Mouse (Mus musculus) intestine, embryonic 16.5 days (tissue): ENCODE results near the gene Rhob. TPM values are rescaled to one million over a fixed set of nuclear protein-coding genes. Genes with fewer than 3 reads are reported as not detected.

Experiments
- ATAC-seq: fragments of 200-750 bp; cut with Nextera tagmentation; 2 replicates; pipeline ENCODE4 v1.8.0; 2017; ENCODE audit warnings: moderate TSS enrichment, moderate library complexity
- H3K27ac ChIP-seq: fragments of 300-500 bp; sonication (generic); 2 replicates; pipeline ENCODE4 v1.5.1; 2014; ENCODE audit warnings: mild to moderate bottlenecking, low read length
- H3K27me3 ChIP-seq: fragments of 300-500 bp; sonication (generic); replicated peaks from 2 replicates; pipeline ENCODE4 v1.6.1; 2014; ENCODE audit warnings: low read length, control low read depth, mixed read lengths; ENCODE audit not compliant: control insufficient read depth, insufficient read depth
- H3K36me3 ChIP-seq: fragments of 300-500 bp; sonication (generic); 2 replicates; pipeline ENCODE4 v1.6.1; 2014; ENCODE audit warnings: low read length, control low read depth; ENCODE audit not compliant: control insufficient read depth, insufficient read depth
- H3K4me1 ChIP-seq: fragments of 300-500 bp; sonication (generic); 2 replicates; pipeline ENCODE4 v1.6.1; 2014; ENCODE audit warnings: low read length, control low read depth, mixed read lengths; ENCODE audit not compliant: control insufficient read depth, insufficient read depth
- H3K4me2 ChIP-seq: fragments of 300-500 bp; sonication (generic); 2 replicates; pipeline ENCODE4 v1.6.1; 2014; ENCODE audit warnings: low read depth, low read length, control low read depth
- H3K4me3 ChIP-seq: fragments of 300-500 bp; sonication (generic); 2 replicates; pipeline ENCODE4 v1.5.1; 2014; ENCODE audit warnings: mild to moderate bottlenecking, low read length
- H3K9ac ChIP-seq: fragments of 300-500 bp; sonication (generic); 2 replicates; pipeline ENCODE4 v1.6.1; 2014; ENCODE audit warnings: low read depth, low read length
- H3K9me3 ChIP-seq: fragments of 300-500 bp; sonication (generic); 2 replicates; pipeline ENCODE4 v1.6.1; 2016; ENCODE audit warnings: low read length, control low read depth; ENCODE audit not compliant: control insufficient read depth
- WGBS: fragments of 180-500 bp; shearing (Covaris S2); extraction: QIAGEN DNeasy Blood & Tissue Kit; methylation state at CpG from one replicate; pipeline ENCODE4 v1.1.7; 2014; 5-methylcytosine and 5-hydroxymethylcytosine counted together
- polyA plus RNA-seq: library from polyadenylated mRNA; unstranded; fragments of >200 nt; fragmentation: Nextera tagmentation; extraction: Ambion mirVana; gene quantifications from 2 replicates; pipeline ENCODE4 v1.2.1, GENCODE M21; 2015

Gene Rhob
- polyA plus RNA-seq, 1 experiment from 2014 or later = 24.1 TPM

GRCm38 (mm10) chr12:8455046-8455445, 44.8 kb downstream of the Rhob start:
- Histone ChIP-seq H3K36me3 (no peaks in the 10 kb centered on the region), H3K9ac (no peak overlapping the region), H3K27ac (no peak overlapping the region), H3K4me2 (no peak overlapping the region), H3K9me3 (no peaks in the 10 kb centered on the region), H3K4me3 (no peak overlapping the region), H3K4me1 (peaks cover 7% of the 10 kb centered on the region), H3K27me3 (no peaks in the 10 kb centered on the region)
- 66% methylated on average over 2 of the region's 2 CpGs for WGBS
- no peak for ATAC-seq

GRCm38 (mm10) chr12:8454487-8454886, 45.3 kb downstream of the Rhob start:
- Histone ChIP-seq H3K4me3 (no peak overlapping the region), H3K4me1 (peaks cover 7% of the 10 kb centered on the region), H3K9ac (no peak overlapping the region), H3K36me3 (no peaks in the 10 kb centered on the region), H3K9me3 (no peaks in the 10 kb centered on the region), H3K27me3 (no peaks in the 10 kb centered on the region), H3K4me2 (no peak overlapping the region), H3K27ac (no peak overlapping the region)
- ATAC-seq = no peak
- WGBS = 69% methylated on average over 3 of the region's 3 CpGs

DNA sequence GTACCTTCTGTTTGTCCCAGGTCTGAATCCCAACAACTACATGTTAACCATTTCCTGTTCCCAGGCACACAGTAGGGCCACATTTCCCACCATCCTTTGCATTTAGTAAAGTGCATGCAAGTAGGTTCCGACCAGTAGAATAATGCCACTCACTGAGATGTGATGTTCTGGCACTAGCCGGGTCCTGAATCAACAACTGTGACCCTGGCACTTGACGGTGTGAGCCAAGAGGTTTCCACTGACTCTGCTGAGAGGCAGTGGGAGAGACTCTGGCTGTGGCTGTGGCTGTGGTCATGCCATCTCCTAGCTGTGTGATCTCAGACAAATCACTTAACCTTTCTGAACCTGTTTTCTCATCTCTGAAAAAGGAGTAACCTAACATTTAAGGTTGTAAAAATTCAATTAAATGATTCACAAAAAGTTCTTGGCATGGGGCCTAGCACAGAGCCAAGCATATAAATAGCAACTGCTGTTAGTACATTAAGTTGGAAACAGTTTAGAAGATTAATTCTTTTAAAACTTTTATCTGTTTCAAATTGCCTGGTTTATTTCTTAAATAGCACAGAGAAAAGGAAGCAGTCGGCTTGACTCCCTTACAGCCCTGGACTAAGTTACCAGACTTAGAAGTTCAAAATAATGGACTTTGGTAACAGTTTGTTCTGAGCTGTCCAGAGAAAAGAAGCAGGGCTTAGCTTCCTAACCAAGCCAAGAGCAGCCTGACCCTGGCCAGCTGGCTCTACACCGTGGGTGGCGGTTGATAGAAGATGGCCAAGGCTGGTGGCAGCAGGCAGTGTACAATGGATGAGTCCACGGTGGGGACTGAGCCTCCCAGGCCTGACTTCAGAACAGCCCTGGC, 46.8 kb downstream of the Rhob start:
- Histone ChIP-seq H3K27ac (peak overlapping the region; percentile 59; the same call in 1 of the 2 replicates), H3K36me3 (no peaks in the 10 kb centered on the region), H3K9me3 (no peaks in the 10 kb centered on the region), H3K4me3 (no peak overlapping the region), H3K4me1 (peaks cover 5% of the 10 kb centered on the region), H3K4me2 (no peak overlapping the region), H3K9ac (no peak overlapping the region), H3K27me3 (no peaks in the 10 kb centered on the region)
- 71% methylated on average over 7 of the region's 7 CpGs for WGBS
- 0 out of 2 replicates have a peak, but pooled peaks have one; percentile 12 for ATAC-seq

DNA sequence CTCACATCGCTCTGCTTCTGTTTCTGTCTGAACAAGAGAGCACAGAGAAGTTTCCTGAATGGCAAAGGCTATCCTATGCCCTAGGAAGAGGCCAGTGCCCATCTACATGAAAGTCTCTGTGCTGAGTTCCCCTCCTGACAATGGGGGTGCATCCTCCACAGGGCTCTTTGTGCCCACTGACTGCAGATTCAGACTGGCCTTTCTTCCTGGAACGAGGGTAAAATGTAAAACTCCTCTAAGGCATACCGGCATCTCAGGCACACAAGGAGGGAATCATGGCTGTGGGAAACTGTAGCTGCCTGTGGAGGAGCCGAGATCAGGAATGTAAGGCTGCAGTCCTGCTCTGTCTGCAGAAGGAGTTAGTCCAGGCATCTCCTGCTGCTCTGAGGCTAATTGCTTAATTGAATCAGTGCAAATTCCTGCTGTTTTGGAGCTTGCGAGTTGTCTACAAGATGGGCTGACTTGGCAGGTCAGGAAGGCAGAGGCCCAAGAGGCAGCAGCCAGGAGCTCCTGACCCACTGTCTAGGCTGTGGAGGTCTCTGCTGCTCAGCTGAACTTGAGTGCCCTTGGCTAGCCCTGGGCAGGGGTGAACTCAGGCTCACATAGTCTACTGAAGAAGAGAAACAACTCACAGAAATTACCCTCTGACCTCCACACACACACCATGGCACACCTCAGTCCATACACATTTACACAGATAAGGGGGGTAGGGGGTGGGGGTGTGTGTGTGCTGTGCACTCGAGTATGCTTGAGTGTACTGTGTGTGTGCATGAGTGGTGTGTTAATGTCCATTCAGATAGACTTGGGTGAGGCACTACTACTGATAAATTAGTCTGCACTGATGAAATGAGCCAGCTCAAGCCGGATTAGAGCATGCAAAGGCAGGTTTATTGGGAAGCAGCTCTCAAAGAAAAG, 48.0 kb downstream of the Rhob start:
- WGBS = 55% methylated on average over 7 of the region's 7 CpGs
- no peak overlapping the region for H3K27ac ChIP-seq
- H3K36me3 ChIP-seq = no peaks in the 10 kb centered on the region
- H3K4me3 ChIP-seq = no peak overlapping the region
- no peaks in the 10 kb centered on the region for H3K27me3 ChIP-seq
- H3K4me2 ChIP-seq = no peak overlapping the region
- H3K4me1 ChIP-seq = peaks cover 8% of the 10 kb centered on the region
- no peaks in the 10 kb centered on the region for H3K9me3 ChIP-seq
- ATAC-seq = peak; percentile 47
- no peak overlapping the region for H3K9ac ChIP-seq

DNA sequence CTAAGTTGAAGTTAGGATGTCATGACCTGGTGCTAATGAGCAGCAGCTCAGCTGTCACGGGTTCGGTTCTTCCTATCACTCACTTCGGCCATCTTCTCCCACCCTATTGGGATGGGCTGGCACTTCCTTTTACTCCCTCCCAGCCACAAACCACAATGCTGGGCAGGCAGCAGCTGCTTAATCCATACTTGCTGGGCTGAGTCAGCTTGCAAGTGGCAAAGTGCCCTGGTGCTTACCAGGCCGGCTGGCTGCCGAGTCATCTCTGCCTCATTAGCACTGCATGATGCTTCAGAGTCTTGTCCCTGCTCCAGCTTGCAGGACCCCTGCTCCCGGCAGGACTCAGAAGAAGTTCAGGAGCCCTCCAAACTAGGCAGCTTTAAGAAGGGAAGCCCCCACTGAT, 49.2 kb downstream of the Rhob start:
- Histone ChIP-seq H3K9me3 (no peaks in the 10 kb centered on the region), H3K27me3 (no peaks in the 10 kb centered on the region), H3K4me3 (no peak overlapping the region), H3K36me3 (no peaks in the 10 kb centered on the region), H3K4me2 (no peak overlapping the region), H3K27ac (no peak overlapping the region), H3K4me1 (peaks cover 8% of the 10 kb centered on the region), H3K9ac (no peak overlapping the region)
- ATAC-seq = no peak
- 78% methylated on average over 6 of the region's 6 CpGs for WGBS

- Histone ChIP-seq H3K4me2 (no peak overlapping the region), H3K4me3 (no peak overlapping the region), H3K9me3 (no peaks in the 10 kb centered on the region), H3K9ac (no peak overlapping the region), H3K27ac (no peak overlapping the region), H3K36me3 (no peaks in the 10 kb centered on the region), H3K27me3 (no peaks in the 10 kb centered on the region), H3K4me1 (peaks cover 8% of the 10 kb centered on the region)
- no peak for ATAC-seq
- 95% methylated on average over 1 of the region's 1 CpGs for WGBS
These were observed 49.8 kb downstream of the Rhob start for GRCm38 (mm10) chr12:8450028-8450427.

Other genes starting within 250 kb of the Rhob start
- not detected in 2 replicates for gene Gdf7, start 198.1 kb downstream of the Rhob start, polyA plus RNA-seq
- 30.3 and 32.5 TPM in 2 replicates for gene Hs1bp3, start 186.6 kb downstream of the Rhob start, polyA plus RNA-seq
- gene Slc7a15, start 99.1 kb upstream of the Rhob start, polyA plus RNA-seq = 0.36 and 0.44 TPM in 2 replicates
- 31.9 and 34.3 TPM in 2 replicates for gene Pum2, start 174.1 kb upstream of the Rhob start, polyA plus RNA-seq